Mouse (Mus musculus) gastrocnemius, postnatal 25 days (tissue): ENCODE data around the gene Smarca4. TPM values are rescaled to one million over a fixed set of nuclear protein-coding genes. Genes with fewer than 3 reads are reported as not detected.

Experiments
- DNase-seq: peaks from one replicate; pipeline ENCODE4 v3.0.0; 2022
- microRNA-seq, 2 experiments: library from miRNA; unstranded; fragments of <30 nt; microRNA quantifications; one replicate each; pipeline ENCODE4 v1.2.0; 2021; ENCODE audit warnings: borderline replicate concordance in 2 of 2
- total RNA-seq, 2 experiments: library from RNA; stranded (reverse); gene quantifications; 1 replicate in 1 of 2; 2 replicates in 1 of 2; pipeline ENCODE4 v1.2.3; 2021

Smarca4 gene
- total RNA-seq, 2 experiments from 2014 or later: 39.3 to 39.6 TPM

- peak; percentile 68 for DNase-seq
Observed at GRCm38 (mm10) chr9:21752252-21752792, 136.4 kb downstream of the Smarca4 start.

Small RNA genes within 50 kb of the gene (microRNA-seq; reads per million reads assigned to microRNA genes)
- 0 reads per million in 2 experiments for gene Mir1946b

Other genes with a start within 250 kb of the Smarca4 start
- 10 to 100 TPM; 17.9 to 19.2 TPM for gene Ilf3, start 248.3 kb upstream of the Smarca4 start, total RNA-seq
- 1 to 10 TPM; 5.3 to 7.7 TPM for gene Qtrt1, start 204.3 kb upstream of the Smarca4 start, total RNA-seq
- gene Dnm2, start 191.3 kb upstream of the Smarca4 start, total RNA-seq: 10 to 100 TPM; 39.9 to 41.6 TPM
- gene Tmed1, start 105.9 kb upstream of the Smarca4 start, total RNA-seq: 10 to 100 TPM; 27.6 to 28.1 TPM
- gene AB124611, start 90.0 kb upstream of the Smarca4 start, total RNA-seq: under 1 TPM; 0.56 to 0.67 TPM
- 10 to 100 TPM; 58.2 to 60.9 TPM for gene Carm1, start 69.3 kb upstream of the Smarca4 start, total RNA-seq
- 10 to 100 TPM; 41.6 to 41.8 TPM for gene Timm29, start 23.4 kb upstream of the Smarca4 start, total RNA-seq
- gene Yipf2, start 23.3 kb upstream of the Smarca4 start, total RNA-seq: 1 to 10 TPM; 3.5 to 5.1 TPM
- 1 to 10 TPM; 4.1 to 5.3 TPM for gene Ldlr, start 107.3 kb downstream of the Smarca4 start, total RNA-seq
- gene Spc24, start 144.1 kb downstream of the Smarca4 start, total RNA-seq: 1 to 10 TPM in 1 of 2 experiments, under 1 TPM in 1; 0.77 to 2.2 TPM
- gene Kank2, start 182.6 kb downstream of the Smarca4 start, total RNA-seq: 10 to 100 TPM; 14.3 to 17.5 TPM
- gene Angptl8, start 219.3 kb downstream of the Smarca4 start, total RNA-seq: under 1 TPM in 1 of 2 experiments, not detected in 1; 0.43 TPM
- 10 to 100 TPM; 10.7 to 14.7 TPM for gene Dock6, start 236.5 kb downstream of the Smarca4 start, total RNA-seq